Mouse (Mus musculus): ENCODE measurements at regions not wholly inside any gene's neighbourhood (a gene's known extent, or its start where the extent isn't known, plus 50 kb on each side); places are given as distances from the start of the nearest gene placed in this dataset.
A peak's percentile ranks its signal among the peaks of the same experiment; 100 is the strongest.

DNA sequence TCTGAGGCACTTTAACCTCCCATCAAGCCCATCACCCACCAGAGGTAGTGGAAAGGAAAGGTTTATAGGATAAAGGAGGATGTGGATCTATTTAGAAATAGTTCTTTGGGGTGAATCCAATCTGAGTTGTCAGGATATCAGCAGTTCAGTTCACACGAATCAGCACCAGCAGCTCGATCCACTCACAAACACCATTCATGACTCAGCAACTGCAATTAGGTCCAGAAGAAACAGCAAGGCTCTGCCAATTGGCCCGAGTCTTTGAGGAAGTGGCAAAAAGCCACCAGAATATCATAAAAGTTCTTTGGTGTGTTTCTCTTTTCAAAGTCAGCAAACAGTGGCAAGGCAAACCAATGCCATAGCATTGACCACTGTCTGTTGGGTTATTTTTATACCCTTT, 122.4 kb downstream of the Chst1 start:
- Histone ChIP-seq H3K4me3 (ENCODE audit: low read depth, low read length) (no peak overlapping the region), H3K4me2 (ENCODE audit: low read length) (no peak overlapping the region), H3K9me3 (replicated peaks; ENCODE audit: control insufficient read depth, low read length) (no peaks in the 10 kb centered on the region), H3K27me3 (replicated peaks; ENCODE audit: control insufficient read depth, insufficient read depth, low read length) (no peaks in the 10 kb centered on the region), H3K9ac (ENCODE audit: low read length) (no peak overlapping the region), H3K36me3 (ENCODE audit: control insufficient read depth, insufficient read depth, low read length) (no peaks in the 10 kb centered on the region), H3K27ac (ENCODE audit: low read depth, low read length) (no peak overlapping the region), H3K4me1 (ENCODE audit: control insufficient read depth, insufficient read depth, low read length) (peaks cover 6% of the 10 kb centered on the region)
- WGBS = 85% methylated on average over 3 of the region's 3 CpGs
- no peak for ATAC-seq
- no peak for DNase-seq (ENCODE audit: low spot score)

DNA sequence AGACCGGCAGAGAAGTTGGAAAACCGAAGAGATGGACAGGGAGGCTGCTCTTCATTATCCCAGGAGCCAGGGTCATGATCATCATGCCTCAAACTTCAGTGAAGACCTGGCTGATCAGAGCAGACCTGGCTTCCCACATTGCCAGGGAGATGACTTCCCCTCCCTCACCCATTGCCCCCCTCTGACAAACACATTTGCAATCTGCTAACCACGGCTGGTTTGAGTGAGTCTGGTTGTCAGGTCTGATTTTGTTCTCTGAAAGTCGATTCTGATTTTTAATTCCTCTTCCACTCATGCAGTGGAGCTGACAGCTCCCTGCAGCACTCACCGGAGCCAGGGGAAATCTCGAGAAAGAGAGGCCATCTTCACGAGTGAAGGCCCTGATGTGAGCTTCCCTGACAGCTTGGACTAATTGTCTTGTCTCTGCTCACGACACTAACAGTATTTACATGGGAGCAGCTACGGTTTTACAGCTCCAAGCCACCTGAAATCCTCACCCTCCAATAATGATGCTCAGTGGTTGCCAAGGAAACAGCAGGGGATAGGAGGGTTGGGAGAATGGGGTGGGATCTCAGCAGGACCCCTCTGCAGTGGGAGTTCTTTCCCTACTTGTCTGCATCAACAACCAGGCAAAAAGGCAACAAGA, 124.2 kb downstream of the Chst1 start:
- no peak overlapping the region for H3K9ac ChIP-seq (ENCODE audit: low read length)
- no peaks in the 10 kb centered on the region for H3K36me3 ChIP-seq (ENCODE audit: control insufficient read depth, insufficient read depth, low read length)
- no peaks in the 10 kb centered on the region for H3K27me3 ChIP-seq (replicated peaks; ENCODE audit: control insufficient read depth, insufficient read depth, low read length)
- no peak overlapping the region for H3K4me3 ChIP-seq (ENCODE audit: low read depth, low read length)
- no peak overlapping the region for H3K4me2 ChIP-seq (ENCODE audit: low read length)
- peak; percentile 56 for DNase-seq (ENCODE audit: low spot score)
- ATAC-seq = no peak
- no peaks in the 10 kb centered on the region for H3K9me3 ChIP-seq (replicated peaks; ENCODE audit: control insufficient read depth, low read length)
- H3K27ac ChIP-seq (ENCODE audit: low read depth, low read length) = peak overlapping the region; percentile 31
- 36% methylated on average over 9 of the region's 9 CpGs for WGBS
- peaks cover 7% of the 10 kb centered on the region for H3K4me1 ChIP-seq (ENCODE audit: control insufficient read depth, insufficient read depth, low read length)

DNA sequence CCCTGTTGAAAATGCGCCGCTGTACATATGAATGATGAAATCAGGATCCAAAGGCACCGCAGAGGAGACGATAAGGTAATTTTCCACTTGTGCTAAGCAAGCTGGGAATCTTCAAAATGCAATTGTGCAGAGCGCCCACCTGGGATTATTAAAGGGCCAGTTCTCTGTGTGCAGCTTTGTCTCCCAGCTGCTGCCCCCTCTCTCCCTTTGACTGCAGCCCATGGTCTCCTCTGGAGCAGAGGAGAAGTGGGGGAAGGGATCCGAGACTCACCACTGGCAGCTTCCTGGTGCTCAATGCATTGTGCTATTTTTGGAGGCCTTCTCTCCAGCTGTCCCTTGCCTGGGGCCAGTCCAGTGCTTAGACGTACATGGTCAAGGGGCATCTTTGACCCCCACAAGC, 127.1 kb downstream of the Chst1 start:
- H3K27me3 ChIP-seq (replicated peaks; ENCODE audit: control insufficient read depth, insufficient read depth, low read length) = no peaks in the 10 kb centered on the region
- peak; percentile 29; the same call in 1 of the 2 replicates for ATAC-seq
- WGBS = 44% methylated on average over 7 of the region's 7 CpGs
- no peak overlapping the region for H3K4me3 ChIP-seq (ENCODE audit: low read depth, low read length)
- DNase-seq (ENCODE audit: low spot score) = peak; percentile 37
- no peak overlapping the region for H3K4me2 ChIP-seq (ENCODE audit: low read length)
- H3K27ac ChIP-seq (ENCODE audit: low read depth, low read length) = peak overlapping the region; percentile 63
- H3K4me1 ChIP-seq (ENCODE audit: control insufficient read depth, insufficient read depth, low read length) = peaks cover 7% of the 10 kb centered on the region
- H3K9me3 ChIP-seq (replicated peaks; ENCODE audit: control insufficient read depth, low read length) = no peaks in the 10 kb centered on the region
- H3K9ac ChIP-seq (ENCODE audit: low read length) = no peak overlapping the region; the same call in 1 of the 2 replicates
- H3K36me3 ChIP-seq (ENCODE audit: control insufficient read depth, insufficient read depth, low read length) = no peaks in the 10 kb centered on the region

DNA sequence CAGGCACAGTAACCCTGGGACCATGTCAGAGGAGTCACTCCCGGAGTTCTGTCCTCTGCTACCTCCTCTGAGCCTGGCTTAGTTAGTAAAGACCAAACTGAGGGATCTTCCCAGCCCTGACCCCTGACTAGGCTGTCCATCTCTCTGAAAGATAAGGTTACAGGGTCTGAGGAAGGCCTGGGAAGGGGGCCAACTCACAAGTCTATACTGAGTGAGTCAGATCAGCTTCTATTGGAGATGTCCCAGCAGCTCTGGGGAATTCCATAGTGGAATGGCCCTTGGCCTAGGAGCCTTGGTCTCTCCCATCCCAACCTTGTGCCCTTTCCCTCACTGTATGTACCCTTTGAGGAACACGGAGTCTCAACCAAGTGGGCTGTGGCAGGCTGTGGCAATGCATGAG, 127.7 kb downstream of the Chst1 start:
- H3K36me3 ChIP-seq (ENCODE audit: control insufficient read depth, insufficient read depth, low read length) = no peaks in the 10 kb centered on the region
- no peaks in the 10 kb centered on the region for H3K27me3 ChIP-seq (replicated peaks; ENCODE audit: control insufficient read depth, insufficient read depth, low read length)
- 93% methylated on average over 2 of the region's 2 CpGs for WGBS
- no peak overlapping the region for H3K4me2 ChIP-seq (ENCODE audit: low read length)
- H3K27ac ChIP-seq (ENCODE audit: low read depth, low read length) = no peak overlapping the region
- no peak for DNase-seq (ENCODE audit: low spot score)
- H3K9ac ChIP-seq (ENCODE audit: low read length) = no peak overlapping the region
- H3K4me3 ChIP-seq (ENCODE audit: low read depth, low read length) = no peak overlapping the region
- no peaks in the 10 kb centered on the region for H3K9me3 ChIP-seq (replicated peaks; ENCODE audit: control insufficient read depth, low read length)
- peaks cover 7% of the 10 kb centered on the region for H3K4me1 ChIP-seq (ENCODE audit: control insufficient read depth, insufficient read depth, low read length)
- no peak for ATAC-seq

DNA sequence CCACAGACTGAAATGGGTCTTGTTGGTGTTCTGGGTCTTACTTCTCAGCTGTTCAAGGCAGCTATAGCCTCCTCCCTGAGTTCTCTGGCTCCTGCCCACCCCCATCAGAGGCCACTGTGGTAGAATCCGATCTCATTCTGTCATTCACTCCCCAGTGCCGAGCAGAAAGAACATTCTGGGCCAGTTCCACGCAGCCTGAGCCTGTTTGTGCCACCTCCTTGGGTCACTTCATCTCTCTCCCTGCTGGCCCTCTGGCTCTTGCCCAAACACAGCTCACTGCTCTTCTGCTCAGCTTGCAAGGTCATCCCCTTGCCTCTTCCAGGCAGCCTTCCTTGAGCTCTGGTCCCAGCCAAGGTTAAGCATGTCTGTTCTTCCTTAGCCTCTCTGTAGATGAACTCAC, 128.9 kb downstream of the Chst1 start:
- ATAC-seq (no peak), DNase-seq (ENCODE audit: low spot score) (no peak)
- Histone ChIP-seq H3K9me3 (replicated peaks; ENCODE audit: control insufficient read depth, low read length) (no peaks in the 10 kb centered on the region), H3K4me1 (ENCODE audit: control insufficient read depth, insufficient read depth, low read length) (peaks cover 7% of the 10 kb centered on the region), H3K4me2 (ENCODE audit: low read length) (no peak overlapping the region), H3K9ac (ENCODE audit: low read length) (no peak overlapping the region), H3K27me3 (replicated peaks; ENCODE audit: control insufficient read depth, insufficient read depth, low read length) (no peaks in the 10 kb centered on the region), H3K4me3 (ENCODE audit: low read depth, low read length) (no peak overlapping the region), H3K36me3 (ENCODE audit: control insufficient read depth, insufficient read depth, low read length) (no peaks in the 10 kb centered on the region), H3K27ac (ENCODE audit: low read depth, low read length) (no peak overlapping the region)
- 76% methylated on average over 3 of the region's 3 CpGs for WGBS

DNA sequence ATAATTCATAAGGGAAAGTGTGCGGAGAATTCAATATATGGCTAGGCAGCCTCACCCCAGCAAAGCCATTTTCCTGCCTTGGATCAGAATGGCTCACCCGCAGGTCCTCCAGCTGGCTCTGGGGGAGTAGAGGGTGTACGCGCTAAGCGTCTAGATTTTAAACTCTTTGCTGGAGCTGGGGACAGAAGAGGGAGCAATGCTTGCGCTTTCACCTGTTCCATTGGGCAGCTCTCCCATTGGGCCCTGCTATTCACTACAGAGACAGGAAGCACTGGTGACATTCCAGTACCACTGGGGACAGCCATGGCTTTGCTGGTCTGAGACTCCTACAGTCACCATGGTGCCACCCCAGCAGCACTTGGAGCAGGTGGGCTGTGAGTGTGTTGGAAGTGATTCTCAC, 130.9 kb downstream of the Chst1 start:
- WGBS = 92% methylated on average over 6 of the region's 6 CpGs
- no peak overlapping the region for H3K4me3 ChIP-seq (ENCODE audit: low read depth, low read length)
- DNase-seq (ENCODE audit: low spot score) (no peak), ATAC-seq (no peak)
- no peaks in the 10 kb centered on the region for H3K36me3 ChIP-seq (ENCODE audit: control insufficient read depth, insufficient read depth, low read length)
- no peak overlapping the region for H3K27ac ChIP-seq (ENCODE audit: low read depth, low read length)
- H3K4me1 ChIP-seq (ENCODE audit: control insufficient read depth, insufficient read depth, low read length) = peaks cover 7% of the 10 kb centered on the region
- no peak overlapping the region for H3K4me2 ChIP-seq (ENCODE audit: low read length)
- no peak overlapping the region for H3K9ac ChIP-seq (ENCODE audit: low read length)
- no peaks in the 10 kb centered on the region for H3K9me3 ChIP-seq (replicated peaks; ENCODE audit: control insufficient read depth, low read length)
- no peaks in the 10 kb centered on the region for H3K27me3 ChIP-seq (replicated peaks; ENCODE audit: control insufficient read depth, insufficient read depth, low read length)

DNA sequence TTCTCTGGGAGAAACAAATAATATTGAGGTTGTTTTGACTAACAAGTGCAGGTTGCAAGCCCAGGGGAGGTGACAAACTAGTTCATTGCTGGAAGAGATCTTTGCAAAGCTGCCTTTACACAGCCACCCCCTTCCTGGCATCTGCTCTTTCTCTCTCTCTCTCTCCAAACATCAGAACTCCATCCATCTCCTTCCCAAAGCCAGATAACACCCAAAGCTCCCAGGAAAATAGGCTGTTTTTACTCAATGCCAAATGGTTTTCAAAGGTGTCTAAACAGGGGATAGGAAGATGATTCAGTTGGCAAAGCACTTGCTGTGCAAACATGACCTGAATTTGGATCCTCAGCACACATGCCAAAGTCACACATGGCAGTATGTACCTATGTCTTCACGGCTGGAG, 133.9 kb downstream of the Chst1 start:
- WGBS = 94% methylated on average over 1 of the region's 1 CpGs
- no peak for DNase-seq (ENCODE audit: low spot score)
- Histone ChIP-seq H3K27me3 (replicated peaks; ENCODE audit: control insufficient read depth, insufficient read depth, low read length) (no peaks in the 10 kb centered on the region), H3K27ac (ENCODE audit: low read depth, low read length) (no peak overlapping the region), H3K4me1 (ENCODE audit: control insufficient read depth, insufficient read depth, low read length) (no peaks in the 10 kb centered on the region), H3K4me2 (ENCODE audit: low read length) (no peak overlapping the region), H3K9me3 (replicated peaks; ENCODE audit: control insufficient read depth, low read length) (no peaks in the 10 kb centered on the region), H3K9ac (ENCODE audit: low read length) (no peak overlapping the region), H3K36me3 (ENCODE audit: control insufficient read depth, insufficient read depth, low read length) (no peaks in the 10 kb centered on the region), H3K4me3 (ENCODE audit: low read depth, low read length) (no peak overlapping the region)
- ATAC-seq = no peak

DNA sequence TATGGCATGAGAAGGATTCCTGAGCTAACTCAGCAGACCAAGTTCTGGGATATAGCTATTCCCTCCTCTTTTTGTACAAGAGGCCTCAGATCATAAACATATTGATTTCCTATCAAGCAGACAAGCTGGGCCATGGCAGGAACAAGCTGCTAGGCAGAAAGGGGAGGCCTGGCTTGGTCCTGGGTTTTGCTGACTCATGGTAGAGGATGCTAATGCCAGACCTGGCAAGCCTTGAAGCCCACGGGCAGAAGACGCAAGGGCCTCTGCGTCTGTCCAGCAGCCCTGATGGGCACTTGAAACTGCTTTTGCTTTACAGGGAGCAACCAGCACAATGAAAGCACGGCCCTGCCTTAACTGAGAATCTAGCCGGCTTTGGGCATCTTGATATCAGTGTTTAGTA, 136.3 kb downstream of the Chst1 start:
- no peaks in the 10 kb centered on the region for H3K4me1 ChIP-seq (ENCODE audit: control insufficient read depth, insufficient read depth, low read length)
- no peaks in the 10 kb centered on the region for H3K36me3 ChIP-seq (ENCODE audit: control insufficient read depth, insufficient read depth, low read length)
- no peaks in the 10 kb centered on the region for H3K9me3 ChIP-seq (replicated peaks; ENCODE audit: control insufficient read depth, low read length)
- no peak overlapping the region for H3K4me3 ChIP-seq (ENCODE audit: low read depth, low read length)
- H3K27ac ChIP-seq (ENCODE audit: low read depth, low read length) = no peak overlapping the region
- no peak overlapping the region for H3K4me2 ChIP-seq (ENCODE audit: low read length)
- H3K27me3 ChIP-seq (replicated peaks; ENCODE audit: control insufficient read depth, insufficient read depth, low read length) = no peaks in the 10 kb centered on the region
- WGBS = 82% methylated on average over 5 of the region's 5 CpGs
- no peak overlapping the region for H3K9ac ChIP-seq (ENCODE audit: low read length)
- no peak for DNase-seq (ENCODE audit: low spot score)
- ATAC-seq = no peak

DNA sequence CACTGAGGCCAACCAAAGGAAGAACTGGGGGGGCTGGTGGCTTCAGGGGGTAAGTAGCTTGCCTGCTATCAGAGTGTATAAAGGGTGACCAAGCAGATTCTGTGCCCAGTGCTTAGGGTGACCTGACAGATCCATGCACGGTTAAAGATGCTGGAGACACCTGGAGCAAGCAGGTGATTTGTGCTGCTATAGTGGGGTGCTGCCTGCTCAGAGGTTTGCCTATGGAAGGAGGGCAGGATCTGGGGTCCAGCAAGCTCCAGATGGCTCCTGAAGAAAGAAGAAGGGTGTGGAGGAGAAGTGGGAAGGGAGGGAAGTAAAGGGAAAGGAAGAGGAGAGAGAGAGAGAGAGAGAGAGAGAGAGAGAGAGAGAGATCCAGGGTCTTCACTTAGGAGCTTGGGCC, 137.8 kb downstream of the Chst1 start:
- no peak overlapping the region for H3K4me2 ChIP-seq (ENCODE audit: low read length)
- H3K4me1 ChIP-seq (ENCODE audit: control insufficient read depth, insufficient read depth, low read length) = no peaks in the 10 kb centered on the region
- no peak overlapping the region for H3K9ac ChIP-seq (ENCODE audit: low read length)
- WGBS = 80% methylated on average over 1 of the region's 1 CpGs
- no peaks in the 10 kb centered on the region for H3K9me3 ChIP-seq (replicated peaks; ENCODE audit: control insufficient read depth, low read length)
- no peaks in the 10 kb centered on the region for H3K27me3 ChIP-seq (replicated peaks; ENCODE audit: control insufficient read depth, insufficient read depth, low read length)
- H3K36me3 ChIP-seq (ENCODE audit: control insufficient read depth, insufficient read depth, low read length) = no peaks in the 10 kb centered on the region
- H3K27ac ChIP-seq (ENCODE audit: low read depth, low read length) = no peak overlapping the region
- DNase-seq (ENCODE audit: low spot score) (no peak), ATAC-seq (no peak)
- H3K4me3 ChIP-seq (ENCODE audit: low read depth, low read length) = no peak overlapping the region
